Mouse (Mus musculus): Measurements from ENCODE around the gene Nfkb1. TPM values are rescaled to one million over a fixed set of nuclear protein-coding genes. Genes with fewer than 3 reads are reported as not detected.

The Nfkb1 gene
- polyA plus RNA-seq, 1 experiment from 2014 or later, result 35.9 TPM

DNA sequence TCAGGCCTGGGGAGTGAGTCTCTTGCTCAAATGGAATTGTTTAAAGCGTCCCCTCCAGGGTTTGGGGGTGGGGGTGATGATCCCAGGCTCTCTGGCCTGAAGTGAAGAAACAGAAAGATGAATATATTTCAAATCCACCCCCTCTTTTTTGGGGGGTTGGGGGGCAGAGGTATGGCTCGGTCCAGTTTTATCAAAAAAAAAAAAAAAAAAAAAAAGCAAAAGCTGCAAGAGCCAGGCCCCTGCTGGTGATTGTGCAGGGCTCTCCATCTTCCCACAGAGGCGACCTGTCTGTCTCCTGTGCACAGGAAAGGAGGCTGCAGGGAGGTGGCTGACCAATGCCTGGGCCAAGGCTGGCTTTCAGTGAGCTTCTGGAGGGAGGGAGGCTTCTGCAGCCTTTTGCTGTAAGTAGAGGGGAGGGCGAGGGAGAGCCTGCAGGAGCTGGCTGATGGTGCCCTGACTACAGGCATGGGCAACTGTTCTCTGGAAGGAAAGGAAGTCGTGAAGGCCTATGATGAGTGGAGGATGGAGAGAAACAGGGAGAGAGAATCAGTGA is 112.7 kb downstream of the Nfkb1 start:
- Histone ChIP-seq H3K27ac (ENCODE audit: low read length) (no peak overlapping the region), H3K4me1 (ENCODE audit: insufficient read depth, low read depth, low read length) (no peaks in the 10 kb centered on the region), H3K4me2 (replicated peaks; ENCODE audit: low read depth, low read length) (no peak overlapping the region), H3K9ac (replicated peaks; ENCODE audit: low read depth) (no peak overlapping the region), H3K4me3 (ENCODE audit: low read depth, low read length) (no peak overlapping the region), H3K36me3 (ENCODE audit: insufficient read depth, low read length) (no peaks in the 10 kb centered on the region), H3K27me3 (replicated peaks; ENCODE audit: insufficient read depth, low read length) (no peaks in the 10 kb centered on the region), H3K9me3 (ENCODE audit: low read length) (no peaks in the 10 kb centered on the region)
- no peak for ATAC-seq
- no peak for DNase-seq (ENCODE audit: low spot score)
- 56% methylated on average over 5 of the region's 5 CpGs for WGBS
- TF ChIP-seq CTCF (IDR thresholded peaks at IDR 0.05) (no peak), EP300 (IDR thresholded peaks at IDR 0.05) (no peak)

DNA sequence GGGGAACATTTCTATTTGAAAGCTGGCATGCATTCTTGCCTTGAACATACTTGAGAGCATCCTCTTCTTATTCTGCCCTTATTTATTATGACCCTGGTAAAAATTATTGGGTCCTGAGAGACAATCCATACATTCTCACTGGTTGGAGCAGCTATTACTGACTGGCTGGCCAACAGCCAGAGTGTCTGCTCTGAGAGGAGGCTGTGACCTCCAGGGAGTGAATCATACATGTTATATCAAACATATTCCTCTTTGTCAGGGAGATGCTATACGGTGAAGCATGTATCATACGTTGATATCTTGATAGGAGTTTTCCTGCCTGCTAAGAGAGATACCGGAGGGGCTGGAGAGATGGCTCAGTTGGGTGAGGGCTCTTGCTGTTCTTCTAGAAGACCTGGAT is 116.2 kb downstream of the Nfkb1 start:
- Histone ChIP-seq H3K27me3 (replicated peaks; ENCODE audit: insufficient read depth, low read length) (no peaks in the 10 kb centered on the region), H3K9me3 (ENCODE audit: low read length) (no peaks in the 10 kb centered on the region), H3K4me1 (ENCODE audit: insufficient read depth, low read depth, low read length) (no peaks in the 10 kb centered on the region), H3K9ac (replicated peaks; ENCODE audit: low read depth) (no peak overlapping the region), H3K36me3 (ENCODE audit: insufficient read depth, low read length) (no peaks in the 10 kb centered on the region), H3K4me2 (replicated peaks; ENCODE audit: low read depth, low read length) (no peak overlapping the region), H3K27ac (ENCODE audit: low read length) (no peak overlapping the region), H3K4me3 (ENCODE audit: low read depth, low read length) (no peak overlapping the region)
- ATAC-seq (no peak), DNase-seq (ENCODE audit: low spot score) (no peak)
- no peak for TF ChIP-seq CTCF (IDR thresholded peaks at IDR 0.05)
- no peak for TF ChIP-seq EP300 (IDR thresholded peaks at IDR 0.05)
- 74% methylated on average over 3 of the region's 3 CpGs for WGBS

GRCm38 (mm10) chr3:135573051-135573450 is 118.3 kb downstream of the Nfkb1 start:
- Histone ChIP-seq H3K9me3 (ENCODE audit: low read length) (no peaks in the 10 kb centered on the region), H3K4me1 (ENCODE audit: insufficient read depth, low read depth, low read length) (no peaks in the 10 kb centered on the region), H3K9ac (replicated peaks; ENCODE audit: low read depth) (no peak overlapping the region), H3K36me3 (ENCODE audit: insufficient read depth, low read length) (no peaks in the 10 kb centered on the region), H3K27me3 (replicated peaks; ENCODE audit: insufficient read depth, low read length) (no peaks in the 10 kb centered on the region), H3K4me3 (ENCODE audit: low read depth, low read length) (no peak overlapping the region), H3K4me2 (replicated peaks; ENCODE audit: low read depth, low read length) (no peak overlapping the region), H3K27ac (ENCODE audit: low read length) (no peak overlapping the region)
- 34% methylated on average over 6 of the region's 6 CpGs for WGBS
- peak; percentile 84 for DNase-seq (ENCODE audit: low spot score)
- TF ChIP-seq EP300 (IDR thresholded peaks at IDR 0.05) (peak; percentile 77), CTCF (IDR thresholded peaks at IDR 0.05) (no peak)
- ATAC-seq, result peak; percentile 86

DNA sequence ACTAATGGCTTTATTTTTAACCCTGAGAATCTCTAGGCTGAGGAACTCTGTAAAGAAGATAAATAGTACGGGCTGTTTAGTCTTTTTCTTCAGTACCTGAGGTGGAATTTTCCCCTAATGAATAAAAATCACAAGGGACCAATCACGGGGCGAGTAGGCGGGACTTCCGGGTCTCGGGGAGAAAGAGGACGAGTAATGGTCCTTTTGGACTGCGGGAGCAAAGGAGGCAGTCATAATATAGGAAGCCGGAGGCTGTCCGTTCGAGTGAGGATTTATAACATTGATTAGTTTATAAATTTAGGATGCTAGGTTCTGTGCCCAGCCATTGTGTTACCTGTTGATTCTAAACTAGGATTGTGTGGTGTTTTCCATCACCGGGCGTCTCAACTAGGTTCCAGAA is 119.8 kb downstream of the Nfkb1 start:
- H3K4me1 ChIP-seq (ENCODE audit: insufficient read depth, low read depth, low read length), result no peaks in the 10 kb centered on the region
- no peak for DNase-seq (ENCODE audit: low spot score)
- H3K9ac ChIP-seq (replicated peaks; ENCODE audit: low read depth), result no peak overlapping the region
- ATAC-seq, result no peak
- no peaks in the 10 kb centered on the region for H3K27me3 ChIP-seq (replicated peaks; ENCODE audit: insufficient read depth, low read length)
- H3K36me3 ChIP-seq (ENCODE audit: insufficient read depth, low read length), result no peaks in the 10 kb centered on the region
- WGBS, result 70% methylated on average over 13 of the region's 13 CpGs
- H3K4me3 ChIP-seq (ENCODE audit: low read depth, low read length), result no peak overlapping the region
- TF ChIP-seq EP300 (IDR thresholded peaks at IDR 0.05), result no peak
- no peak for TF ChIP-seq CTCF (IDR thresholded peaks at IDR 0.05)
- H3K9me3 ChIP-seq (ENCODE audit: low read length), result no peaks in the 10 kb centered on the region
- no peak overlapping the region for H3K4me2 ChIP-seq (replicated peaks; ENCODE audit: low read depth, low read length)
- no peak overlapping the region for H3K27ac ChIP-seq (ENCODE audit: low read length)

GRCm38 (mm10) chr3:135568633-135569032 is 122.7 kb downstream of the Nfkb1 start:
- ATAC-seq (no peak), DNase-seq (ENCODE audit: low spot score) (peak; percentile 12)
- Histone ChIP-seq H3K9ac (replicated peaks; ENCODE audit: low read depth) (no peak overlapping the region), H3K4me1 (ENCODE audit: insufficient read depth, low read depth, low read length) (no peaks in the 10 kb centered on the region), H3K27ac (ENCODE audit: low read length) (no peak overlapping the region), H3K4me2 (replicated peaks; ENCODE audit: low read depth, low read length) (no peak overlapping the region), H3K27me3 (replicated peaks; ENCODE audit: insufficient read depth, low read length) (no peaks in the 10 kb centered on the region), H3K9me3 (ENCODE audit: low read length) (no peaks in the 10 kb centered on the region), H3K4me3 (ENCODE audit: low read depth, low read length) (no peak overlapping the region), H3K36me3 (ENCODE audit: insufficient read depth, low read length) (no peaks in the 10 kb centered on the region)
- TF ChIP-seq EP300 (IDR thresholded peaks at IDR 0.05) (no peak), CTCF (IDR thresholded peaks at IDR 0.05) (no peak)
- 56% methylated on average over 5 of the region's 5 CpGs for WGBS

GRCm38 (mm10) chr3:135567888-135568287 is 123.5 kb downstream of the Nfkb1 start:
- no peaks in the 10 kb centered on the region for H3K27me3 ChIP-seq (replicated peaks; ENCODE audit: insufficient read depth, low read length)
- no peaks in the 10 kb centered on the region for H3K36me3 ChIP-seq (ENCODE audit: insufficient read depth, low read length)
- H3K4me2 ChIP-seq (replicated peaks; ENCODE audit: low read depth, low read length), result no peak overlapping the region
- no peak overlapping the region for H3K9ac ChIP-seq (replicated peaks; ENCODE audit: low read depth)
- WGBS, result 67% methylated on average over 6 of the region's 6 CpGs
- H3K4me3 ChIP-seq (ENCODE audit: low read depth, low read length), result no peak overlapping the region
- H3K27ac ChIP-seq (ENCODE audit: low read length), result no peak overlapping the region
- no peaks in the 10 kb centered on the region for H3K4me1 ChIP-seq (ENCODE audit: insufficient read depth, low read depth, low read length)
- no peak for TF ChIP-seq EP300 (IDR thresholded peaks at IDR 0.05)
- no peak for TF ChIP-seq CTCF (IDR thresholded peaks at IDR 0.05)
- no peaks in the 10 kb centered on the region for H3K9me3 ChIP-seq (ENCODE audit: low read length)
- no peak for ATAC-seq
- DNase-seq (ENCODE audit: low spot score), result no peak

DNA sequence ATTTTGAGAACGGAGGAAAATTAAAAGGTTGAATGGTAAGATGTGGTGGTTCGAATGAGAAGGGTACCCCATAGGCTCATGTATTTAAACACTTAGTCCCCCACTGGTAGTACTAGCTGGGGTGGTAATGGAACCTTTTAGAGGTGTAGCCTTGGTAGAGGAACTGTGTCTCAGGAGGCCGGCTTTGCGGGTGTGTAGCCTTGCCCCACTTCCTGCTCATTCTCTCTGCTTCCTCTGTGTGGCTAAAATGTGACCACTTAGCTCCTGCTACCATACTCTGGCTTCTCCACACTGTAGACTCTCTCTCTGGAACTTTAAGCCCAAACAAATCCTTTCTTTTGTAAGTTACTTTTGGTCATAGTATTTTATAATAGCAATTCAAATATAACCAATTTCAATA is 126.0 kb downstream of the Nfkb1 start:
- Histone ChIP-seq H3K4me1 (ENCODE audit: insufficient read depth, low read depth, low read length) (no peaks in the 10 kb centered on the region), H3K9me3 (ENCODE audit: low read length) (no peaks in the 10 kb centered on the region), H3K27ac (ENCODE audit: low read length) (no peak overlapping the region), H3K9ac (replicated peaks; ENCODE audit: low read depth) (no peak overlapping the region), H3K4me2 (replicated peaks; ENCODE audit: low read depth, low read length) (no peak overlapping the region), H3K4me3 (ENCODE audit: low read depth, low read length) (no peak overlapping the region), H3K27me3 (replicated peaks; ENCODE audit: insufficient read depth, low read length) (no peaks in the 10 kb centered on the region), H3K36me3 (ENCODE audit: insufficient read depth, low read length) (no peaks in the 10 kb centered on the region)
- 71% methylated on average over 4 of the region's 4 CpGs for WGBS
- ATAC-seq, result no peak
- no peak for TF ChIP-seq CTCF (IDR thresholded peaks at IDR 0.05)
- TF ChIP-seq EP300 (IDR thresholded peaks at IDR 0.05), result no peak
- DNase-seq (ENCODE audit: low spot score), result no peak
